Mouse (Mus musculus) gastrocnemius, postnatal 36 days (tissue): ENCODE measurements at regions not wholly inside any gene's neighbourhood (a gene's known extent, or its start where the extent isn't known, plus 50 kb on each side); places are given as distances from the start of the nearest gene placed in this dataset.

Experiments
- DNase-seq, 2 experiments: peaks; one replicate each; pipeline ENCODE4 v3.0.0; 2022
- intact Hi-C: fragments of 180-260 bp; cut with DNase I; formaldehyde crosslinking; loops from one replicate; pipeline ENCODE4 v1.15.1; 2025

DNA sequence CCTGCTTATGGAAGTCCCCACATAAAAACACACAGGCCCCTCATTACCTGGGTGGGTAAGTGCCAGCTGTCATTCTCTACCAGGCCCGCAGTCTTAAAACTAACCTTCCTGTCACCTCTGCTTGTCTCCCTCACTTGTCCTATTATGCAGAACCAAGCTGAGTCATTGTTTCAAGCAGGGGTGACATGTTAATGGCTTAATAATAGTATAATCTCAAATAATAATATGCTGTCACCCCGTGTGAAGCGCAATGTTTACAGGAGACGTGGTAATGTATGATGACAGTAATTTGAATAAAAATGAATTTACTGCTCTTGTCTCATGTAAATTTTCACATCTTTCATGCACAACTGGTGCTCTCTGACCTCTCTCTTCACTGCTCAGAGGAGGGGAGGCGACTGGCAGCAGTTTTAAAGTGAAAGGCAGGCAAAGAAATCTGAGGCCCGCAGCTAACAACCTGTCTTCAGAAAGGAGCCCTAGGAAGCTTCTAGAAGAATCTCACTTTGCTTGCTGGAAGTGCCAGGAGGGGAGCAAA, 357.2 kb upstream of the Mki67 start:
- intact Hi-C loops = no loop called here
- DNase-seq = no peak

DNA sequence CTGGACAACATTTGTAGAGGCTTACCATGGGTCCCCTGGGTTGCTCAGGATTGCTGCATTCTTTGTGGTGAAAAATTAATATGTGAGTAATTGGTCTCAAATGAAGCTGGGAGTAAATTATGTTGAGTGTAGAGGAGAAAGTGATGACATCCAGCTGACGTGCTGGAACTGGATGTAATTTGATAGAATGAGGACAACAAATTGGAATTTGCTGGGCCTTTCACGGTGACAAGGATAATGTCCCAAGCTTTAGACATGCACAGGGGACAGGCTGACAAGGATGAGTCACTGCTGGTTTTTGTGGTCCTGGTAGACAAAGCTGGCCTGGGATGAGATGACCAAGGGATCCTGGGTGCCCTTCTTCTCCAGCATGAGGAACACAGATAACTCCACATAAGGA, 357.9 kb upstream of the Mki67 start:
- intact Hi-C loops = no loop called here

DNA sequence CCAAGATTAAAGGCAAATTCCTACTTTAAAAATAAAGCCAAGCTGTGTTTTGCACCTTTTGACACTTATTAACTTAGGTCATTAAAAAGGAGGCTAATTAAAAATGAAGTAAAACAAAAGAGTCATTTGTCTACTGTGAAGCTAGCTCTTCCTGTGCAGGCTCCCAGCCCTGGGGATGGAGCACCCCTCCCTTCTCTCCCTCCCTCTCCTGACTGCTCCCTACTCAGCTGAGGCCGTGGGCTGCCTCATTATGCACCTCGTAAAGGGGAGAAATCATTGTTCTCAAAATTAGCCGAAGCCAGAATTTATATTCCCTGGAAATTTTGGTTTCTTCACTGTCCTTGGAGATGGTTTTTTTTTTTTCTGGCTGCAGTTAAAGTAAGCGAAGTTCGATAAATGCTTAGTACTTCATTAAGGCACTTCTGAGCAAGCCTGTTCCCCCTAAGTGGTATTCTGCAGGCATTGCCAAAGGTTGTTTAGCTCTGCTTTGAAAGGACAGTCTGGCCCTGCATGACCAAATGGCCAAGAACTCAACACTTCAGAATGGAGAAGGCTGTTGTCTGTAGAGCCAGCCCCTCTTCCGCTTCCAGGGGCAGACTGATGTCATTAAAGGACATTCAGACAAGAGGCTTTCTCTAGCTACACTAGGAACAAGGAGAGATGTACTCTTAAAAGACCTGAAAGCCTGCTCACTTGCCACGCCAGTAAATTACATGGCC, 365.5 kb upstream of the Mki67 start:
- intact Hi-C loops = no loop called here
- no peak for DNase-seq

More for the DNA sequence above, 357.9 kb upstream of the Mki67 start:
- no peak for DNase-seq

DNA sequence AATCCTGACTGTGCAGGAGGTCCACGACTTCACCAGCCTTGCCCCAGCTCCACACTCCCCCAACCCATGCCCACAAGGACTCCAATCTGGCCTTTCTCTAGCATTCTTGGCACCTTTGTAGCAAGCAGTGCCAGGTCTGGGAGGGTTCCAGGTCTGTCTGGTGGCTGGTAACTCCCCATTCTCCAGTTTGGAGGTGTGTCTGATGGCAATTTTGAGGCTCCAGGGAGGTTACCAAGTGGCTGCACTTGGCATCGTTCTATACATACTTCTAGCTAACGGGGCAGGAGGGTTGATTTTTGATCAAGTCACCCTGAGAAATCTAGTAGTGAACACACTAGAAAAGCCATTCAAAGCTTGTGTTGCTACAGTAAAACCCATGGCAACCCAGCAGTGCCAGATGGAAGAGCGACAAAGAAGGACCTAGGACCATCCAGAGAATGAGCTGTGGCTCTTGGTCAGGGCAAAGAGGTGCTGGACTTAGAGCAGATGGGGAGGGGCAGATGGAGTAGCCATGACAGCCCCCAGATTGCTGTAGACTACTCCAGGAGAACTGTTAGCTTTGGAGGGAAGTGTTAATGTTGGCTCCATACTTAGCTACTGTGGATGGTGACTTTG, 366.2 kb upstream of the Mki67 start:
- intact Hi-C loops = no loop called here
- DNase-seq = no peak

DNA sequence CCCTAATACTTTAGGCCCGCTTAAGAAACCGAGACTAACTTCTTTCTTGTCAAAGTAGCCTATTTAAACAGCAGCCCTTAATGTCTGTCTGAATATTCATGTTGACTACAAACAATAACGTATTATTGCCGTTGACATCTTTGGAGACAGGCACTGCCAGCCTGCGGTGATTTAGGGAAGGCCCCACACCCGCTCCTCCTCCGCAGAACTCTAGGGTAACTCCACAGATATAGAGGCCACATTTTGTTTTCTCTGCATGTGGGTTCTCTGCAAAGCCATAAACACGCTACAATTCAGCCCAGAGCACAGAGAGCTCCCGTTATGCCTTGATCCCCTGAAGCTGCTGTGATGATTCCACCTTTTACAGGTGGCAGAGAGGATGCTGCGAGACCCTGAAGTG, 366.8 kb upstream of the Mki67 start:
- DNase-seq = no peak
- intact Hi-C loops = no loop called here

DNA sequence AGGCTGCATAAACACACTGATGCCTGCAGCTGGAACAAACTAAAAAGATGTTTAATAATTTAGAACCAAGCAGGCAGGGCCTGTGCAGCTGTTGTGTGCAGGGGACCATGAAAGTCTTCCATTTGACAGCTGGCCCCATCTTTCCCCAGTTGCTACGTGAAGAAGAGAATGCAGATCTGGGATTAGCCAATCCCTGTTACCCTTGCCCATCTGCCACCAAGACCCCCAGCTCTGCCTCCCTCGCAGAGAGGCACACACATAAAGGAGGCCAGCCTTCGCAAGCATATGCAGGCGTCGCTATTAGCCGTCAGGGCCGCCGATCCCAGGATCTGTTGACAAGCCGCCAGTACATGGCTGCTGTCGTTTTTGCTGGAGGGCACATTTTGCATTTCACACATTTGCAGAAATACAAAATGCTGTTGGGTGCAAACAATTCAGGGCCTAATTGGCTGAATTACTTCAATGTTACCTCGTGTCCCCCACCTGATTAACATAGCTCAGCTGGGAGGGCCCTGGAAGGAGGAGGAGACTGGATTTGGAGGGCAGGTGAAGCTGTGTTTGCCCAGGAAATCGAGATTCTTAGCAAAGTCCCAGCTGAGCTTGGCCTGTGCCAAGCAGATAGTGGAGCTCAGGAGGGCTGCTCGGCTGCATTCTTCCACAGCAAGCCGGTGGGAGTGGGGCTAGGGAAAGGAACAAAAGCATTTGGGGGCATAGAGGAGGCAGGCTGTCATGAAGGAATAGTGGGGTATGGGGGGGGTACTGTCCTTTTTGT, 367.6 kb upstream of the Mki67 start:
- no peak for DNase-seq
- intact Hi-C loops = no loop called here

DNA sequence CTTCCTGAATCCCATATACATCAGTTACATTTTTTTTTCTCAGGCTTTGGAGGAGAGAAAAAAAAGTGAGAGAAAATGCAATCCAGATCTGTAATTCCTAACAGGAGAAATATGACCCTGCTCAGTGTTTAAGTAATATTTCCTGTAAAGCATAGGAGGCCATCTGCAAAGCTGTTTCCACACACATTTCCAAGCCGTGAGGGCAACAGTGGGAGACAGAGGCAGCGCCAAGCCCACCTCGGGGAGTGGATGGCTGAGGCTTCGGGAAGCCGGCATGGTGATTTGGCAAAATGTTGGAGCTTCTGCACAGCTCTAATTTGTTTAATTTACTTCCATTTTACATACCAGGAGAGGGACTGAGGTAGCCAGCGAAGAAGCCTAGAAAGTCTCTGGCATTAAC, 372.6 kb upstream of the Mki67 start:
- DNase-seq = no peak
- intact Hi-C loops = no loop called here

DNA sequence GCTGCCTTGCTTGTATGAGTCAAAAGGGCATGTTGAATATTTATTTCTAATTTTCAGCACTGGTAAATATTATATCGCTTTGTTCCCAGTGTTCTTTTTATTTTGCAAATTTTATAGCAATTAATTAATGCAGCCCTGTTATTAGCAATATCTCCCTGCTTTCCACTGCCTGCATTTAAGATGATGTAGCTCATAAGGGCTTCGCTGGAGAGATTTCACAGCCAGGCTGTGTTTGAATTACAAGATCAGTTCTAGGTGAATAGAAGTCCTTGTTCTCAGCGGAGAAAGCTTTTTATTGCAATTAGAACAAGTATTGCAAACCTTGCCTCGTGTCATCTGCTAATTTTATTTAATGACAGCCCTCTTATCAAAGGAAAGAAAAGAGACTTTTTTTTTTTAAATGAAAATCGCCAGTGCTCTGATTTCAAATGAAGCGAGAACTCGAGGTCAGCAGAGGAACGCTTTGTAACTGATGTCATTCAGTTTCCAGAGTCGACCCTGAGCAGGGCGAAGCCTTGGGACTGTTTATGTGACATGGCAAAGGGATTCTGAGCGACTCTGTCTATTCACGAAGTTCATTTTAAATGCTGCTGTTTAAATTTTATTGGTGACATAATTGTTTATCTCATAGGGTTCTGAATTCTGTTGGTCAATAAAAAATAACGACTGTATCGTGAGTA, 378.7 kb upstream of the Mki67 start:
- intact Hi-C loops = no loop called here
- no peak for DNase-seq

DNA sequence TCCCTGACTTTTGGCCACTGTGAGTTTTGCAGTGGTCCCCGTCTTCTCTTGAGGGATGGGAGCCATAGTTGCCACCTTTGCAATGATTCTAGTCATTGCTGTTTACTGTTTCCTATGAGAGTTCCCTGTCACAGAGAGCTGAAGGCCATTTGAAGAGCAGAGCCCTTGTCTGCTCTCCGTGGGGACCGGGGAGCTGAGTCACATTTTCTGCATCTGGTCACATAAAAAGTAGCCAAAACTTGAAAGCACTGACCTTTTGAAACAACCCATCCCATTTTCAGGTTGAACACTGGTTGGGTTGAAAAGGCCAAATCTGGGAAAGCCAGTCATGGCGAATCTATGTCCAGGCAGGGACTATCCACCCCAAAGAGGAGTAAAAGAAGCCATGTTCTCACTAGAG, 387.9 kb upstream of the Mki67 start:
- DNase-seq = no peak
- intact Hi-C loops = no loop called here

DNA sequence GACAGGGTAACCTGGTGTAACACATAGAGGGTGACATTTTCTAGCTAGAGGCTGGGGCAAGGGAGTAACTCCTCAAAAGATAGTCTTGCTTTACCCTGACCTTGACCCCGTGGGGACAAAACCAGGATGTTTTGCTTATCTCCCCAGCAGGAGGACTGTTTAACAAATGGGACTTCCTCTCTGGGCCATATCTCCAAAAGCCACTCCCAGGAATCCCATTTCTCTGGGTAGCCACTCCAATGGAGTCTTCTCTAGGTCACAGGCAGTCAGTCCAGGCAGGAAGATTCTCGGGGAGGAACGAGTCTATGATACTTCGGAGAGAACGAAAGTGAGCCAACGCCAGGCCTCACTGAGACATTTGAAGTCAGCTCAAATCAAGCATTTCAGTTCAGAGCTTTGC, 396.0 kb upstream of the Mki67 start:
- DNase-seq = no peak
- intact Hi-C loops = no loop called here

DNA sequence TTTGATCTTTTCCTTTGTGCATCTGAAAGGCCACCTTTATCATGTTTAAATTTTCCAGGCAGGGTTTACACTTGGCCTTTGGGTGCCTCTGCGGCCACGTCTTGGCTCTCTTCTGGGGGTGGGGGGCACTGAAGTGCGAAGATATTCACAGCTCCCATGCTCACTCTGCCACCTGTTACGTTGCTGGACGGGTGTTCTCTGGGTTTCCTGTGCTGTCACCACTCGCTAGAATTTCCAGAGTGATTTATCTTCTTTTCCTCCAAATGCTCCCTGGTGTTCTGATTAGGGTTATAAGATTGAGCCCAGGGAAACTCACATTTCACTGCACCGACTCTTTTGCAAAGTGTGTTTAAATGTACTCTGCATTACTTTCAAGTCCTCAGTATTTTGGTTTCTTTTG, 404.8 kb upstream of the Mki67 start:
- no peak for DNase-seq
- intact Hi-C loops = no loop called here

DNA sequence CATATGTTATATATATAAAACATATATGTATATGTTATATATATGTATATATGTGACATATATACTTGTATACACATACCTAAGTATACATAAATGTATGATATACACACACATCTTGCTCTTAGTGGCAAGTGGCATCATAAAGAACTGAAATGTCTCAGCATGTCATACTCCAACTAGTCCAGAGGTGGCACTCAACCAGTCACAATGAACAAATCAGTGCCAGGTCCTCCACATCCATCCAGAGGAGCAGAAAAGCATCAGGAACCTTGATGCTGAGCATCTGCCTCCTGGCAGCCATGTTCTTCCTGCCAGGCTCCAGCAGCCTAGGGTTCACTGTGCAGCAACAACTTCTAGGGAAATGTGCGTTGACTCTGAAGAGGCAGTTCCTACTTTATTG, 405.2 kb upstream of the Mki67 start:
- no peak for DNase-seq
- intact Hi-C loops = no loop called here

DNA sequence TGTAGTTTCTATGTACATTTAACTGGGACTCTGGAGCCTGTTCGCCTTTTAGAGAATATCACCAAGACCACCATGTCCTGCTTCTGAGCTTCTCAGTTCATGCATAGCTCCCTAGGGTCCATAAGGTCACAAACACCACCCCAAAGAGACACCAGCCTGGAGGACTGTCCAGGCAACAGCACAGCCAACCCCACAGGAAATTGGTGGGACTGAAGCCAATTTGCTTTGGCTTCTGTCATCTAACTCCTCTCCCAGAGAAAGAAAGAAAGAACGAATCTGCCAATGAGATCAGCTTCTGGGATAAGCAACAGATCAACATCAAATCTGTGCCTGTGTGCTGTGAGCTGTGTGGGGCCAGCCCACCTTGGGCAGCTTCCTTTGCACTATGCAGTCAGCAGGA, 408.6 kb upstream of the Mki67 start:
- DNase-seq = peak in 1 of 2 experiments; percentile 21
- intact Hi-C loops = no loop called here

DNA sequence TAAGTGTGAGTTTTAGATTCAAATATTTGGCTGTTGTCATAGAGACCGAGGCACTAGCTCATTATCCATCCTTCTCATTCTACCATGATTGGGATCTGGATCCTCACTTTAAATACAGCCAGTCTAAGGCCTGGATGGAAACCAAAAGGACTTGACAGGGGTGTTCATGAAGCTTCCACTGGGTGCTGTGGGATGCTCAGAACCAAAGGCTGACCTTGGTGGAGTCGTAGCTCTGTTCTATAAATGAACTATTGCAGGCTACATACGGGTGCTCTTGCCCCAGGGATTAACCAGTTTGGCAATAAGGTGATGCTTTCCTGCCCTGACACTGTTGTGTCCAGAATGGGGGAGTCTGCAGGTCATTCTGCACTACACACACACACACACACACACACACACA, 410.2 kb upstream of the Mki67 start:
- intact Hi-C loops = no loop called here
- DNase-seq = no peak

DNA sequence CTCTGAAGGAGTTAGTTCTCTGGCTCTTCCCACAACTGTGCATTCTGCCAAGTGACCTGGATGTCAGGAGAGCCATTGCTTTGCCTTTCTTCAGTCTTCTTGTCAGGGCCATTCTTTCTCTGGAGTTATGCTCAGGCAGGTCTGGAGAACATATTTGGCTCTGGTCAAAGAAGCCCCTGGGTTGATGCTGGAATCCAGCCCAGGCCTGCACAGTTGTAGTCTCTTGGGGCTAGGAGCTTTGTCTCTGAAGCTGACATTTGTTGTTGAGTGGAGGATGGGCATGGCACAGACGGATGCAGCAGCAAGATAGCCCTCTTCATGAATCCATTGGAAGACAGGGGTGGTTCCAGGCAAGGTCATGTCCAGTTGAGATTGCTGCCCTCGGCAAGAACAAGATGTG, 411.4 kb upstream of the Mki67 start:
- intact Hi-C loops = no loop called here
- no peak for DNase-seq

DNA sequence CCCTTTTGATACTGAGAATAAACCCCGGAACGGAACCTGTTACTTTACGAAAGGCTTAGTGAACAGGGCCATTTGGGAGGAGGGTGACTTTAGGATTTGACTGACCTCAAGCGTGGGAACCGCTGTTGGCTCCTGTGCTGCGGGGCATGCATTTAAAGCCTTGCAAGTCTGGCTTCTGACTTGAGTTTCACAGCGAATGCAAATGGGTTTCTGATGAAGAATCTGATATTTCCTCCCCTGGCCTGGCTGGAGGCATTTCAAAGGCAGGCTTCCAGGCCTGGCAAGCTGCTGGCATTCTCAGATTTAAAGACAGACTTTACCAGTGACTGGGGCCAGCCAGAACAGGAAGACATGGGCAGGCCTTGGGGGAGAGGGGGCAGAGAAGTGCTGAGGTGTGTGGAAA, 413.6 kb upstream of the Mki67 start:
- peak; percentile 30 to 49 for DNase-seq
- intact Hi-C loops = loop anchor here (5.0 kb wide), 1 partner anchor 62 kb away; no protein-coding TSS in a partner anchor

DNA sequence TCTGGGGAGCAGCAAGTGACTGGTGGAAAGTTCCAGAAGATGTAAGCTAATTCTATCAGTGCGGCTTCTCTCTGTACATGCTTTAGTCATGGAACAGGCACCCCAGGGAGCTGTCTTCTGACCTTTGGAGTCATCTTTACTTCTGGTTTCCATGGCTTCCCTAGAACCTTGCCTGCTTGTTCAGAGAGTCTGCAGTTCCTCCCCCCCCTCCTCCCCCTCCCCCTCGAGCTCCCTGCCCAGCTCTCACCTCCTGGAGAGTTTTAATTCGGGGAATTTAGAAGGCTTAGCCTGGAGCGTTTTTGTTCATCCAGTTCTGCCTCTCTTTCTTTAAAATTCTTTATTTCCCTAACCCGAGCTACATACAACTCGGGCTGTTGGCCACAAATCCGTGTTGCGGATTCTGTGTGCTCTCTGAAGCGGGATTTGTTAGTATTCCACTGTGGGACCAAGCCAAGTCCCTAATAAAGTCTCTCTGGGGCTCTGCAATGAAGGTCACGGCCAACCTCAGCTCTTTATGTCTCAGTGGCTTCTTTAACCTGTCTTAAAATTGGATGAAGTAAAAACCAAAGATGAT, 414.6 kb upstream of the Mki67 start:
- intact Hi-C loops = loop anchor here (5.0 kb wide), 1 partner anchor 63 kb away; no protein-coding TSS in a partner anchor
- no peak for DNase-seq

DNA sequence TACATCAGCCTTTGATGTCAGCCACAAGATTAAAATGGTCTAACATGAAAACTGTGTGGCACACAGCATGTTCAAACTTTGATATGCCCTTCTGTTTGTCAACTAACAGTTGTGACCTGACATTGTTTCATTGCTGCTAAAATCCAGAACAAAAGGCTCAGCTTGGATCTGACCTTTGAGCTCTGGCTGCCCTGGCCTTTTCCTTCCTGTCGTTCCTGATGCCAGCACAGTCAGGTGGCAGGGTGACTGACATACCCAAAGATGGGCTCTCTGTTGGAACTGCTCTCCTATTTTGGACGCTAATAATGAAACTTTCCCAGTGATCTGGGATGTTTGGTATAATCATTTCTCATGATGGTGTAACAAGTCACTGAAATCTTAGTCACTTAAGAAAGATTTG, 416.8 kb upstream of the Mki67 start:
- no peak for DNase-seq
- intact Hi-C loops = loop anchor here (5.0 kb wide), 1 partner anchor 66 kb away; no protein-coding TSS in a partner anchor

DNA sequence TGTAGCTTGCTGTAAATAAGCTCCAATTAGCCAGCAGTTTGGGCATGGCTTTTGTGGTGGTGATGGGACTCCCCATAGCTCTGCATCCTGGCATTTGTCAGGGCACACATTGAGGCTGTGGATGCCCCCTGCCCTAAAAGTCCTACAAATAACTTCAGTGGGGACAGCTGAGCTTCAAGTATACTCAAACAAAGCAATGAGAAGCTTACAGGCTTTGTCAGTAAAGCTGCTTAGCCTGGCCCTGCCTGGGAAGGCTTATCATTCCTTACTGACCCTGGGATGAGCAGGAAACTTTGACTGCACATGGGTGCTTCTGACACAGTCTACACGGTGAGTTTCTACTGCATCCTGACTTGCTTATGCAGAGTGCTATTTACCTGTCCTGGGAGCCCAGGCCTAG, 420.5 kb upstream of the Mki67 start:
- no peak for DNase-seq
- intact Hi-C loops = no loop called here

DNA sequence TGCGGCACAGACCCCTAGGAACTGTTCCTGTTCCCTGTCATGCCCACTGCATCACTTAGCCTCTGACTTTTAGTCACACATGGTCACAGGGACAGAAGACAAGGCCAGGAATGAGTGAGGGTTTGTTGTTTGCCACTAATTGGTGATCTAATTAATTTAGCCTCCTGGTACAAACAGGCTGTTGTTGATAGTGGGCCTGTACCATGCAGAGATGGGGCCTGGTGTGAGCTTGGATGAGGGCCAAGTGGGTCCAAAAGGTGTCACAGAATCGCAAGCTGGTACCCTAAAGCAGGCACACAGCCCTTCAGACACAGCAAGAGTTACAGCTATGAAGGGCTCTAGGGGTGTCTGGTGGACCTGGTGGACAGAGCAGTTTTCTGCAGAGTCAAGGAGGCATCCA, 421.2 kb upstream of the Mki67 start:
- intact Hi-C loops = no loop called here
- DNase-seq = no peak
